Mouse (Mus musculus) CH12.LX (cell line): ENCODE measurements around the gene Gm37240.

Experiments
- BHLHE40 ChIP-seq: IDR thresholded peaks from 2 replicates; pipeline ENCODE4 v1.6.1; 2011; ENCODE audit warnings: mild to moderate bottlenecking, low read depth, low read length, improper control_type of control experiment
- CHD2 ChIP-seq: IDR thresholded peaks from 2 replicates; pipeline ENCODE4 v1.6.1; 2011; ENCODE audit warnings: low read length, improper control_type of control experiment
- CTCF ChIP-seq, 2 experiments: IDR thresholded peaks in 1 of 2; conservative IDR thresholded peaks in 1 of 2; 2 replicates each; pipeline ENCODE4 v1.5.1; 2011 to 2012; ENCODE audit warnings: low read depth in 2 of 2, low read length in 2 of 2, improper control_type of control experiment in 1 of 2, inconsistent platforms in 1 of 2, mild to moderate bottlenecking in 1 of 2, moderate library complexity in 1 of 2
- EP300 ChIP-seq: IDR thresholded peaks from 2 replicates; pipeline ENCODE4 v1.6.1; 2011; ENCODE audit warnings: low read length, improper control_type of control experiment
- MAZ ChIP-seq: IDR thresholded peaks from 2 replicates; pipeline ENCODE4 v1.6.1; 2012; ENCODE audit warnings: low read depth, mild to moderate bottlenecking, inconsistent platforms, low read length, improper control_type of control experiment, moderate library complexity
- NRF1 ChIP-seq: IDR thresholded peaks from 2 replicates; pipeline ENCODE4 v1.6.1; 2014; ENCODE audit warnings: low read depth, mild to moderate bottlenecking, inconsistent platforms, low read length, improper control_type of control experiment, moderate library complexity
- POLR2A ChIP-seq: IDR thresholded peaks from 2 replicates; pipeline ENCODE4 v1.6.1; 2011; ENCODE audit warnings: low read depth, mild to moderate bottlenecking, improper control_type of control experiment, low read length
- SIN3A ChIP-seq: IDR thresholded peaks from 2 replicates; pipeline ENCODE4 v1.6.1; 2012; ENCODE audit warnings: low read length, improper control_type of control experiment, inconsistent platforms
- SMC3 ChIP-seq: IDR thresholded peaks from 2 replicates; pipeline ENCODE4 v1.6.1; 2011; ENCODE audit warnings: low read depth, low read length, improper control_type of control experiment
- TBP ChIP-seq: conservative IDR thresholded peaks from 2 replicates; pipeline ENCODE4 v1.6.1; 2011; ENCODE audit warnings: low read depth, low read length, improper control_type of control experiment
- TCF12 ChIP-seq: IDR thresholded peaks from 2 replicates; pipeline ENCODE4 v1.6.1; 2014; ENCODE audit warnings: low read depth, mild to moderate bottlenecking, inconsistent platforms, low read length, improper control_type of control experiment
- UBTF ChIP-seq: IDR thresholded peaks from 2 replicates; pipeline ENCODE4 v1.6.1; 2012; ENCODE audit warnings: low read depth, mild to moderate bottlenecking, inconsistent platforms, low read length, improper control_type of control experiment, moderate library complexity
- USF1 ChIP-seq: IDR thresholded peaks from 2 replicates; pipeline ENCODE4 v1.6.1; 2014; ENCODE audit warnings: low read depth, mild to moderate bottlenecking, inconsistent platforms, low read length, improper control_type of control experiment
- ZMIZ1 ChIP-seq: IDR thresholded peaks from 2 replicates; pipeline ENCODE4 v1.6.1; 2012; ENCODE audit warnings: low read depth, mild to moderate bottlenecking, inconsistent platforms, low read length, improper control_type of control experiment

GRCm38 (mm10) chr3:84770518-84770917 is 1116.8 kb downstream of the Gm37240 start:
- TF ChIP-seq POLR2A (no peak), CTCF (conservative IDR thresholded peaks at IDR 0.05 in 1 of 2, IDR thresholded peaks at IDR 0.05 in 1 of 2; ENCODE audit: low read depth in 2 of 2, low read length in 2 of 2) (no peak), EP300 (no peak), ZMIZ1 (no peak), UBTF (no peak), CHD2 (no peak), BHLHE40 (no peak), NRF1 (no peak), SMC3 (no peak), SIN3A (no peak), TBP (no peak), MAZ (no peak), USF1 (no peak), TCF12 (no peak)
